Mouse (Mus musculus): ENCODE measurements around the gene Dcn. TPM values are rescaled to one million over a fixed set of nuclear protein-coding genes. Genes with fewer than 3 reads are reported as not detected.

The Dcn gene
- total RNA-seq, 2 experiments from 2014 or later = 180 to 239 TPM

- no peak for DNase-seq
Measured at GRCm38 (mm10) chr10:97547740-97548139, 68.3 kb downstream of the Dcn start.

DNA sequence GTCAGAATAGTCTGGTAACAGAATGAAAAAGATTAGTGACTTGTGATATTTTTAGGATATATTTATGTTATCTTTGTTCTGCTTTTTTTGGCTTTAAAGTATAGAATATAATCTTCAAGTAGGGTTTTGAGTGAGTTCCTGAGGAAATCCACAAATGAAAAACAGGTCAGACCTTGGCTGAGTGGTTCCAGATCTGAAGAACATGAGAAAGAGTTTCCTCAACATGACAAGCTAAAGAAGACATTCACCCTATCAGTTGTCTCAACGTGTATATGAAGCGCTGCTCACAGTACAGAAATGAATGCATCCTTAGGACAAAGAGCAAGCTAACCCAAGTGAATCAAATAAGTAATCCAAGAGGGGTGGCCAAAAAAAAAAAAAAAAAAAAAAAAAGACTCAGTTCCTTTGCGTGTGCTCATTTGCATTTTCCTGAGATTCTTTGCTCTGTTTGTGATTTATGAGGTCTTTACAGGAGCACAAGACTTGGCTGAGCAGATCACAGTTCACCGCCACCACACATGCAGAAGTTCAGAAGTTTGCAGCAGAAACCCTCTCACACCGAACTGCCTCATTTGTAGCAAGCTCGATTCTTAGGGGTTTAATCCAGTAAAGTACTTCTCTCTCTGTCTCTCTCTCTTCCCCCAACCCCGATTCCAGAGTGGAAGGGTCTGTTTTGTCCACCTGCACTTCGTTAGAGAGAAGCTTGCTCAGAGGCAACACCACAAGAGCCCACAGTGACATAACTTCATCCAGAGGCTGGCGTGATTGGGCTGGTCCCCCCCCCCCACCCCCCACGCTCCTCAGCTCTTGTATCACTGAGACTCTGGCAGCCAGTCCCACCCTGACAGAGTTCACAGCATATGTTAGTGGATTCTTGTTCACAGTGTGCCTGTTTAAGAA lies 85.8 kb downstream of the Dcn start, which contains the start of gene Lum:
Gene Lum (plus strand): TSS at position 172 of the 900 bp plus-strand sequence.
- no peak for DNase-seq

DNA sequence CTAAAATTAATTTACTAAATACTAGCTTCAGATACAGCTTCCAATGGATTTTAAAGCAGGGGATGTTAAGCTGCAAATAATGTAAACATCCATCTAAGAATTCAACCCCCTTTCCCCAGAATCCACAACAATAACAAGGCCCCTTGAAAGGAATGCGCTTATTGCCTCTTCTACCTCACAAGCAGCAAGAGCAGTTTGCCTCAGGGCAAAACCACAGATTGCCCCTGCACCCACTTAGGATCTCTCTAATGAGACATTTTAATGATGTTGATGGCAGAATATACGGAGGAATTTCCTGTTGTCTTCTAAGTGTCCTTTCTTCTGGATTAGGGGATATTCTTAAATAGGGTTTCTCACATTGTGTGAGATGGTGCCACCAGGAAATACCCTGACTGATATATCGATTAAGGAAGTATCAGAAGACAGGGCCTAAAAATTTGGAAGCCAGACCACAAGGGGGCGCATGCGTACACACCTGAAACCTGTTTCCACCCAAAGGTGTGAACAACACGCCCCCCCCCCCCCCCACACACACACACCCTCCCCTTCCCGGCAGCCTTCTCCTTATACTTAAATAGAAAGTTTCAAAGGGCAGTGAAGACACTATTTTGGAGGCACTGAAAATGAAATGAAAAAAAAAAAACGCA lies 88.2 kb downstream of the Dcn start:
- DNase-seq = peak; percentile 17 to 28

Other genes with a start within 250 kb of the Dcn start
- 10 to 100 TPM; 16.6 to 22.6 TPM for gene Lum, start 85.5 kb downstream of the Dcn start, total RNA-seq (2021)
- gene Kera, start 127.3 kb downstream of the Dcn start, total RNA-seq (2021) = not detected
- under 1 TPM; 0.36 to 0.63 TPM for gene Epyc, start 164.5 kb downstream of the Dcn start, total RNA-seq (2021)
- gene Ccer1, start 213.4 kb downstream of the Dcn start, total RNA-seq (2021) = not detected
- gene C030005K15Rik, start 247.1 kb downstream of the Dcn start, total RNA-seq (2021) = not detected

Data from adrenal gland, postnatal 36 days (tissue).